Mouse (Mus musculus) heart, embryonic 11.5 days (tissue): Measurements from ENCODE around the gene Ccdc144b. TPM values are rescaled to one million over a fixed set of nuclear protein-coding genes. Genes with fewer than 3 reads are reported as not detected.

Source experiments
- ATAC-seq: fragments of 200-750 bp; cut with Nextera tagmentation; replicated peaks from 2 replicates; pipeline ENCODE4 v1.8.0; 2017; ENCODE audit warnings: moderate library complexity; ENCODE audit not compliant: insufficient number of reproducible peaks, low FRiP score, low TSS enrichment
- H3K27ac ChIP-seq: fragments of 300-500 bp; sonication (generic); 2 replicates; pipeline ENCODE4 v1.5.1; 2014; ENCODE audit warnings: mild to moderate bottlenecking, low read depth, low read length
- H3K27me3 ChIP-seq: fragments of 300-500 bp; sonication (generic); 2 replicates; pipeline ENCODE4 v1.6.1; 2014; ENCODE audit warnings: mild to moderate bottlenecking, low read length, mixed read lengths; ENCODE audit not compliant: control insufficient read depth, insufficient read depth
- H3K36me3 ChIP-seq: fragments of 300-500 bp; sonication (generic); 2 replicates; pipeline ENCODE4 v1.6.1; 2014; ENCODE audit warnings: mild to moderate bottlenecking, low read length, moderate library complexity, mixed read lengths; ENCODE audit not compliant: control insufficient read depth, insufficient read depth
- H3K4me1 ChIP-seq: fragments of 300-500 bp; sonication (generic); 2 replicates; pipeline ENCODE4 v1.6.1; 2014; ENCODE audit warnings: low read length; ENCODE audit not compliant: control insufficient read depth, insufficient read depth
- H3K4me2 ChIP-seq: fragments of 300-500 bp; sonication (generic); 2 replicates; pipeline ENCODE4 v1.6.1; 2014; ENCODE audit warnings: mild to moderate bottlenecking, moderate library complexity
- H3K4me3 ChIP-seq: fragments of 300-500 bp; sonication (generic); 2 replicates; pipeline ENCODE4 v1.5.1; 2014; ENCODE audit warnings: low read depth, low read length
- H3K9ac ChIP-seq: fragments of 300-500 bp; sonication (generic); 2 replicates; pipeline ENCODE4 v1.6.1; 2014; ENCODE audit warnings: mild to moderate bottlenecking, low read depth, low read length, moderate library complexity
- H3K9me3 ChIP-seq: fragments of 300-500 bp; sonication (generic); replicated peaks from 2 replicates; pipeline ENCODE4 v1.6.1; 2016; ENCODE audit warnings: low read length; ENCODE audit not compliant: control insufficient read depth
- WGBS: fragments of 180-500 bp; shearing (Covaris S2); extraction: QIAGEN DNeasy Blood & Tissue Kit; methylation state at CpG from one replicate; pipeline ENCODE4 v1.1.7; 2014; ENCODE audit not compliant: insufficient replicate concordance; 5-methylcytosine and 5-hydroxymethylcytosine counted together
- polyA plus RNA-seq: library from polyadenylated mRNA; unstranded; fragments of >200 nt; fragmentation: Nextera tagmentation; extraction: Ambion mirVana; gene quantifications from 2 replicates; pipeline ENCODE4 v1.2.1, GENCODE M21; 2014

Ccdc144b gene
- polyA plus RNA-seq, 1 experiment from 2014 or later, result 0.03 TPM

DNA sequence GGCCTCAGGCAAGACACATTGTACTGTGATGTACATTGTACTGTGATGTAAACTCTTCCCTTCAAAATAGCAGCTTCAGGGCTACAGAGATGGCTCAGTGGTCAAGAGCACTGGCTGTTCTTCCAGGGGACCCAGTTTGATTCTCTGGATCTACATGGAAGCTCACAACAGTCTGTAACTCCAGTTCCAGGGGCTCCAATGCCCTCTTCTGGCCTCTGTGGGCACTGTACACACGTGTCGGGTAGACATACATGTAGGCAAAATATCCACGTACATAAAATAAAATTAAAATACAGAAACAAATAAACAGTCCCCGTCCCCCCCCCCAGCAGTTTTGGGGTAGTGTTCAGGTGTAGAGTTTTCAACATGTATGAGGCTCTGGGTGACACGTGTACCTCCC is 90.4 kb downstream of the Ccdc144b start:
- no peak overlapping the region for H3K27ac ChIP-seq
- no peak overlapping the region for H3K4me3 ChIP-seq
- H3K9me3 ChIP-seq, result no peaks in the 10 kb centered on the region
- H3K4me1 ChIP-seq, result no peaks in the 10 kb centered on the region
- no peak overlapping the region for H3K9ac ChIP-seq
- no peaks in the 10 kb centered on the region for H3K27me3 ChIP-seq
- ATAC-seq, result no peak
- H3K4me2 ChIP-seq, result no peak overlapping the region
- H3K36me3 ChIP-seq, result peaks cover 8% of the 10 kb centered on the region; the same call in 1 of the 2 replicates
- WGBS, result 81% methylated on average over 5 of the region's 5 CpGs

Other genes with a start within 250 kb of the Ccdc144b start
- gene Dcun1d1, start 116.1 kb downstream of the Ccdc144b start, polyA plus RNA-seq, result 76.9 and 86.7 TPM in 2 replicates
- 46.6 and 47.7 TPM in 2 replicates for gene Mccc1, start 52.9 kb downstream of the Ccdc144b start, polyA plus RNA-seq
- gene Acad9, start 12.4 kb upstream of the Ccdc144b start, polyA plus RNA-seq, result 81.7 and 96.4 TPM in 2 replicates
- 4.2 and 5.3 TPM in 2 replicates for gene D3Ertd254e, start 97.5 kb upstream of the Ccdc144b start, polyA plus RNA-seq
- gene Qrfpr, start 168.8 kb upstream of the Ccdc144b start, polyA plus RNA-seq, result 0.14 TPM in 1 of 2 replicates, not detected in the other